Mouse (Mus musculus): ENCODE measurements around the gene Lrig1.

Gene Lrig1

GRCm38 (mm10) chr6:94676300-94676699 is 23.7 kb downstream of the Lrig1 start:
- DNase-seq (ENCODE audit: low read depth, low spot score), result no peak

- no peak for DNase-seq (ENCODE audit: low read depth, low spot score)
These were observed 27.5 kb downstream of the Lrig1 start for GRCm38 (mm10) chr6:94672426-94672825.

DNA sequence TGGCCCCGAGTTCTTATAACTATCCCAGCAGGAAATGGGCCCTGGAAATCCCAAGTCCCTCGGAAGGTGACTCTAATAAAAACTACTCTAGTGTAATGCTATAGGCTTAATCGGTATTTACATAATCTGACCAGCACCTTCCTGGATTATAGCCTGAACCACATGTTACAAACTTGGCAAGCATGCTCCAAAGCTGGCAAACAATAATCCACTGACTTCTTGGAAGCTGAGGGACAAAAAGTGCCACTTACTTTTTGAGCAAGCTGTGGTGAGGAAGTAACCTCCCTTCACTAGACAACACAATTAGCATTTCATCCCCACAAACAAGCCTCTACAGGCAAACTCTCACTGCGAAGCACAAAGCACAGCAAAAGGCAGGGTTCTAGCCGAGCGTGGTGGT is 30.6 kb downstream of the Lrig1 start:
- DNase-seq (ENCODE audit: low read depth, low spot score), result no peak

DNA sequence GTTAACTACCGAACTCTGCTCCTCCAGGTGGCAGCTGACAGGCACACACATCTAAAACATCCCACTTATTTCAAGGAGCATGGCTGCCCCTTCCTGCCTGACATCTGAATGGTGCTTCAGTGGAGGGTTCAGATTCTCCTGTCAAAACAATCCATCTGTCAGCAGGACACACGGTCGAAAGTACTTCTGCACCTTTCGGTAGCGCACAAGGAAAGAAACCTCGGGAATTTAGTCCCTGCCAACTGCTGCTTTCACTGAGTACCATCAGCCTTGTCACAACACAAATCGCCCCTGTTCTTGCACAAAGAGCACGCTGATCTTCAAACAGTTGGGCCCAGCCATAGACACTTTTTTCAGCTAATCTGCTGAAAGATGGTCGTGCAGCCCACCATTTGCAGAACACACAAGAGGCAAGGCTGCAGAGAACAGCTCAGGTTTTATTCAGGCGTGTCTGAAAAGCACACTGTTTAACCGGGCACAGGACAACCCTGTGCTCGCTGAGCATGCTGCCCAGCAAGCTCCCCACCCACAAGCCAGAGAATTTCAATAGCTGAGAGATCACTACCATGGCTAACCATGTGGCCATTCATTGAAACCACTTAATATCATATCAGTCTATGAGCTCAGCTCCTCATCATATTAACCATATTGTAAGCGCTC is 31.6 kb downstream of the Lrig1 start:
- no peak for DNase-seq (ENCODE audit: low read depth, low spot score)

GRCm38 (mm10) chr6:94667131-94667530 is 32.8 kb downstream of the Lrig1 start:
- no peak for DNase-seq (ENCODE audit: low read depth, low spot score)

DNA sequence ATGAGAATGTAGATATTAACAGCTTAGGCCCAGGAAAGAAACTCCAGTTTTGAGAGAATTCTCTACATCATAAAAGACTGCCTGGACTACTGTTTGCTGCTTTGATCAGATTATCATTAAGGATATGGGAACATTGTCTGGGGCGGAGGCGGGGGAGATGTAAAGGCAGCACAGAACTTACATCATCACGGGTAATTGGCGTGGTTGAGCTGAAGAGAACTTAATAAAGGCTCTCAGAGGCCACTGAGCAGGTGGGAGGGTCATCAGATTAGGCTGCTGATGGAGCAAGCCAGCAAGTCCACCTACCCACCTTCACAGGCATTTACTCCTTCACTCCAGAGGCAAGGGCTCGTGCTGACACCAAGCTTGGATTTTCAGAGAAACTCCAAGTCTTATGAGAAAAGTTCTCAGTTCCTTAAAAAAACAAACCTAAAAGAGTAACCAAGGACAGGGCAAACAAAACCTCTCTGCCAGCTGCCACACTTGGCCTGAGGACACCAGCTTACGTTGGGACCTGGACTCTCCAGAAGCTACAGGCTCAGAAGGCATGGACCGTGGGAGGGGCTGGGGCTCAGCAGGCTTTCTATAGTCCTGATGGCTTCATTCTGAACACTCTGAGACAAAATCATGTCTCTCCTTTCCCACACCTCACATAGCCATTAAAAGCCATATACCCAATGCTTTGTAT is 33.4 kb downstream of the Lrig1 start:
- no peak for DNase-seq (ENCODE audit: low read depth, low spot score)

- DNase-seq (ENCODE audit: low read depth, low spot score), result no peak
These were observed 34.3 kb downstream of the Lrig1 start for GRCm38 (mm10) chr6:94665677-94666076.

- DNase-seq (ENCODE audit: low read depth, low spot score), result no peak
These were observed 34.7 kb downstream of the Lrig1 start for GRCm38 (mm10) chr6:94665248-94665647.

DNA sequence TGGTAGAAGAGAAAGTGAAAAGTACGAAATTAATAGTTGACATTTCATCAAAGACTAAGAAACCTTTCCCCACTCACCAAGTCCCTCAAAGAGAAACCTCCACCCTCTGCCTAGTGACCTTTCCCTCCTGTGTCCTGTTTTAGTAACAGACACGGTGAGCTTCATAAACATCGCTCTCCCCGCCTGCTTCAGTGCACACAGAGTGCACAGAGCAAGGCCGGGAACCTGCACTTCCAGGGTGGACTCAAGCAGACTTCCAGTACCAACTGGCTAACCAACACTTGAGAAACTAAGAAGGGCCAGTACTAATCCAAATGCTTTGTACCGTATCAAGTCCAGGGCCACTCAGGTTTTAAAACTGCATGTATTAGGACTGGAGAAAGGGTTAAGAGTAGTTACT is 36.0 kb downstream of the Lrig1 start:
- DNase-seq (ENCODE audit: low read depth, low spot score), result no peak

DNA sequence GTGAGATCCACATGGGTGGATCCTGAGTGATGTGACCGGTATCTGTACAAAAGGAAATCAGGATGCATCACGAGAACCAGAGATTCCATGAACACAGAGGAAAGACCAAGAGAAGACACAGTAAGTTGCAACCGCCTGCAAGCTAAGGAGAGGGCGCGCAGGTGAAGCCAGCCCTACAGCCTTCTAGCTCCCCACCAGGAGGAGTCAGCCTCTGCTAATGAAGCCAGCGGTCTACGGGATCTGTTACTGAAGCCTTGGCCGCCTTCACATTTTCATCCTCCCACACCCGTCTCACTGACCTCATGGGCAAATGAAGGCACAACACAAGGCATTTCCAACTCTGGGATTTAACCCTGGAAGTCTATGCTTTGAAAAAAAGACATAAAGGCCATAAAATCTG is 38.0 kb downstream of the Lrig1 start:
- DNase-seq (ENCODE audit: low read depth, low spot score), result no peak

GRCm38 (mm10) chr6:94661321-94661720 is 38.6 kb downstream of the Lrig1 start:
- DNase-seq (ENCODE audit: low read depth, low spot score), result no peak

- DNase-seq (ENCODE audit: low read depth, low spot score), result no peak
These were observed 40.0 kb downstream of the Lrig1 start for GRCm38 (mm10) chr6:94659886-94660333.

- no peak for DNase-seq (ENCODE audit: low read depth, low spot score)
These were observed 41.9 kb downstream of the Lrig1 start for GRCm38 (mm10) chr6:94658136-94658480.

DNA sequence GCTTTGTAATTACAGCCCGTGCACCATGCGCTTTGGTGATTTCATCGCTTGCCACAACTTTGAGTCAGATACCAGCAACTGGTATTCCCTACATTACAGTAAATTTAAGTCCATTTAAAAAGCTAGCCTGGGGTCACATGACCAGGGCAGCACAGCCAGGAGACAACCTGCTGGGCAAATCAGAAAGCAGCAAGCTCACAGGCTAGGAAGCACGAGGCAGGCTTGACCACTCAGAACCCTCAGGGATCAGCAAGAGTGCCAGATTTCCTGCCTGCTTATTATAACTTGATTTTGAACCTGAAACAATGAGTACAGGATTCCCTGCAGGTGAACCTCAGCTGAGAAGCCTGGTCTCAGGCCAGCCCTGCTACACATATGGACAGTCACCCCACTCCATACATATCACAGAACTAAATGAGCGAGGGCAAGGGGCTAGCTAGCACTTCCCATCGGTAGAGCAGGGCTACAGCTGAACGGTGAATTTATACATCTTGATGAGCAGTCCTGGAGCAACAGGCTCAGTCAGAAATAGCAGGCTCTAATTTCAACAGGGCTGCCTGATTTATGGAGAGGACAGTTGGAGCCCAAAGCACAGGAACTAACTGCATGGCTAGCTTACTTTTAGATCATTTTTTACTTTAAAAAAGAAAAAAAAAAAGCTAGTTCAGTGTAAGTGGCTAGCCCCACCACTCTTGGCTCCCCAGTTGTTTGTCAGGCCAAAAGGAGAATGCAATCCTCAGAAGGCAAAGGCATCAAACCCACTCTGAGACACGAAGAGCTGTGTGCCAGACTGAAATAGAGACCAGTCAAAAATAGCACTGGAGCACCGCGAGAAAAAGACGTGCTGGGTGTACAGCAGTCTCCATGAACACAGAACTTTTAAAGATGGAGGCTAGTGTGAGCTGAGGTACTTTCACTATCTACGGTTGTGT is 42.5 kb downstream of the Lrig1 start:
- no peak for DNase-seq (ENCODE audit: low read depth, low spot score)

- DNase-seq (ENCODE audit: low read depth, low spot score), result no peak
These were observed 44.0 kb downstream of the Lrig1 start for GRCm38 (mm10) chr6:94655818-94656478.

DNA sequence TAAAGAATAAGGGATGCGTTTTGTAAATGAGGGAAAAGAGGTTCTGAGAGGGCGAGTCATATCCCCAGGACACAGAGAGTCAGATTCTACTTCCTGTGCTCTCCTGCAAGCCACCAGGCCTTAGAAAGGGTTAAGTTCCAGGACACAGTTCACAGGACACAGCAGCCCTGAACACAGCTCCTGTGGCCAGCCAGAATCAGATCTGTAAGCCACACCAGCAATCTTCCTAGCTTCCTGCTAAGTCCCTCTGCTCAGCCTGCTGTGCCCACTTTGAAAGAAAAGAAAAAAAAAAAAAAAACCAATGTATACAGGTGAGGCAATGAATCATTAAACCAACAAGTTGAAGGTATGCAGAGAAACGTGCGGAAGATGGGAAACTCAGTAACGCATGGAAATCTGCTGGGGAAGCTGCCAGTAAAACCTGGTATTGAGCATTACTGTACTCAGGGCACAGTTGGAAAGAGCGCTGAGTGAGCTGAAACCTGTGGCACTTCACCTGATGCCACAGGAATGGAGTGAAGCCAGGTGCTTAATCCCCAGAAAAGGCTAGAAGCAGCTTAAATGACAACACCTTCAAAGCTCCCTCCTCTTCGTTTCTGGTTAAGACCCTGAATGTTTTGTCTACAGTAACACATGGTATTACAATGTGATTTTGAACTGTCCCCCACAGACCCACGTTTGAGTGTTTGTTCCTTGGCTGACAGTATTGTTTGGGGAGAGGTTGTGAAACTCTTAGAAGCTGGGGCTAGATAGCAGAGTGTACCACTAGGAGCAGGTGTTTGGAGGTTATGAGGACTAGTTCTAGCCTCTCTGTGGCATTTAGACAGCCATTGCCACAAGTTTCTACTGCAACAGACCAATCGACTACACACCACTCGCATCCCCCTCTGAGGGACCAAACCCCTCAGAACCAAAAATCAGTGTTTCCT is 46.3 kb downstream of the Lrig1 start:
- no peak for DNase-seq (ENCODE audit: low read depth, low spot score)

- DNase-seq (ENCODE audit: low read depth, low spot score), result no peak
These were observed 47.2 kb downstream of the Lrig1 start for GRCm38 (mm10) chr6:94652659-94653213.

DNA sequence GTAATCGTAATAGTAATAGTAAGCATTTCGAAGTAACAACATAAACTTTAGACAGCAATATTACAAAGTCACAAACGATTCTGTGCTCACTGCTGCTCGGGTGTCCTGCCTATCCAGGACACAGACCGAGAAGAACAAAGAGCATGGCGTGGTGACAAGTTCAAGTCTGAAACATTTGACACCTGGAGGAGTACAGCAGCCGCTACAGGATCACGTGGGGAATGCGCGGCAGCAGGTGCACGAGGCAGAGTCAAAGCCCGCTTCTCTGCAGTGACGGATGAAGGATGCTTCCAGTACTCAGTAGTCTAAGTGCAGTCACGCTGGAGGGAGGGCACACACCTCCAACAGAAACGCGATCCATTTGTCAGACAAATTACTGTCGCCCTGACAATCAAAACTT is 48.4 kb downstream of the Lrig1 start:
- no peak for DNase-seq (ENCODE audit: low read depth, low spot score)

- DNase-seq (ENCODE audit: low read depth, low spot score), result no peak
These were observed 50.3 kb downstream of the Lrig1 start for GRCm38 (mm10) chr6:94649637-94650036.

- no peak for DNase-seq (ENCODE audit: low read depth, low spot score)
These were observed 51.5 kb downstream of the Lrig1 start for GRCm38 (mm10) chr6:94648496-94648895.

All from c-Kit-negative CD71-positive TER-119-positive erythroid progenitor cells, embryonic 14.5 days (primary cell).